Mouse (Mus musculus) spleen, postnatal 10 days (tissue): ENCODE measurements around the gene Rps6kl1.
"Not testable (repeated sequence)": the region's sequence is repeated elsewhere in the genome, so short reads cannot be mapped to it uniquely, and the experiment has no call there.

Source experiments
- DNase-seq, 2 experiments: peaks; one replicate each; pipeline ENCODE4 v3.0.0; 2021 to 2022; ENCODE audit warnings: low spot score in 2 of 2

Gene Rps6kl1

GRCm38 (mm10) chr12:85175926-85176845 is 25.1 kb upstream of the Rps6kl1 start:
- DNase-seq: no peak

- DNase-seq: no peak
These were observed 24.1 kb upstream of the Rps6kl1 start for GRCm38 (mm10) chr12:85175087-85175675.

GRCm38 (mm10) chr12:85174016-85174415 is 23.0 kb upstream of the Rps6kl1 start:
- DNase-seq: no peak

GRCm38 (mm10) chr12:85170948-85171307 is 19.9 kb upstream of the Rps6kl1 start:
- no peak for DNase-seq

- DNase-seq: no peak
These were observed 19.4 kb upstream of the Rps6kl1 start for GRCm38 (mm10) chr12:85170284-85170947.

GRCm38 (mm10) chr12:85169877-85170276 is 18.8 kb upstream of the Rps6kl1 start:
- no peak for DNase-seq

GRCm38 (mm10) chr12:85169117-85169858 is 18.2 kb upstream of the Rps6kl1 start:
- DNase-seq: peak; percentile 81 to 90

- no peak for DNase-seq
These were observed 15.6 kb upstream of the Rps6kl1 start for GRCm38 (mm10) chr12:85166631-85167030.

GRCm38 (mm10) chr12:85164996-85165395 is 13.9 kb upstream of the Rps6kl1 start:
- no peak for DNase-seq

- no peak for DNase-seq
These were observed 8.5 kb upstream of the Rps6kl1 start for GRCm38 (mm10) chr12:85159592-85159991.

- no peak for DNase-seq
These were observed 7.7 kb upstream of the Rps6kl1 start for GRCm38 (mm10) chr12:85158801-85159200.

- no peak for DNase-seq
These were observed 6.9 kb upstream of the Rps6kl1 start for GRCm38 (mm10) chr12:85157797-85158460.

GRCm38 (mm10) chr12:85156324-85156723 is 5.3 kb upstream of the Rps6kl1 start:
- no peak for DNase-seq

- no peak for DNase-seq
These were observed 1.9 kb upstream of the Rps6kl1 start for GRCm38 (mm10) chr12:85153011-85153410.

GRCm38 (mm10) chr12:85150321-85151001 is 603 bp downstream of the Rps6kl1 start:
- no peak for DNase-seq

- no peak for DNase-seq
These were observed 4.2 kb downstream of the Rps6kl1 start for GRCm38 (mm10) chr12:85146881-85147280.

- no peak for DNase-seq
These were observed 4.7 kb downstream of the Rps6kl1 start for GRCm38 (mm10) chr12:85146355-85146754.

- no peak for DNase-seq
These were observed 5.4 kb downstream of the Rps6kl1 start for GRCm38 (mm10) chr12:85145630-85146029.

- no peak for DNase-seq
These were observed 6.2 kb downstream of the Rps6kl1 start for GRCm38 (mm10) chr12:85144821-85145220.

GRCm38 (mm10) chr12:85144276-85144675 is 6.8 kb downstream of the Rps6kl1 start:
- not testable (repeated sequence) for DNase-seq

GRCm38 (mm10) chr12:85142803-85143202 is 8.3 kb downstream of the Rps6kl1 start:
- peak; percentile 74 to 88 for DNase-seq
